Mouse (Mus musculus) pancreas, adult 10 weeks (tissue): ENCODE measurements around the gene Pms2. TPM values are rescaled to one million over a fixed set of nuclear protein-coding genes. Genes with fewer than 3 reads are reported as not detected.

Source experiments
- polyA plus RNA-seq: library from polyadenylated mRNA; stranded (reverse); fragments of 350-450 nt; fragmentation: Illumina TruSeq; extraction: RNeasy Lipid Tissue Mini Kit (QIAGEN cat#74804); gene quantifications from one replicate; pipeline ENCODE4 v1.2.3, GENCODE M21; 2015; ENCODE audit warnings: low read depth, low replicate concordance; ENCODE audit not compliant: insufficient read depth

Pms2 gene
- 1.4 TPM for polyA plus RNA-seq

DNA sequence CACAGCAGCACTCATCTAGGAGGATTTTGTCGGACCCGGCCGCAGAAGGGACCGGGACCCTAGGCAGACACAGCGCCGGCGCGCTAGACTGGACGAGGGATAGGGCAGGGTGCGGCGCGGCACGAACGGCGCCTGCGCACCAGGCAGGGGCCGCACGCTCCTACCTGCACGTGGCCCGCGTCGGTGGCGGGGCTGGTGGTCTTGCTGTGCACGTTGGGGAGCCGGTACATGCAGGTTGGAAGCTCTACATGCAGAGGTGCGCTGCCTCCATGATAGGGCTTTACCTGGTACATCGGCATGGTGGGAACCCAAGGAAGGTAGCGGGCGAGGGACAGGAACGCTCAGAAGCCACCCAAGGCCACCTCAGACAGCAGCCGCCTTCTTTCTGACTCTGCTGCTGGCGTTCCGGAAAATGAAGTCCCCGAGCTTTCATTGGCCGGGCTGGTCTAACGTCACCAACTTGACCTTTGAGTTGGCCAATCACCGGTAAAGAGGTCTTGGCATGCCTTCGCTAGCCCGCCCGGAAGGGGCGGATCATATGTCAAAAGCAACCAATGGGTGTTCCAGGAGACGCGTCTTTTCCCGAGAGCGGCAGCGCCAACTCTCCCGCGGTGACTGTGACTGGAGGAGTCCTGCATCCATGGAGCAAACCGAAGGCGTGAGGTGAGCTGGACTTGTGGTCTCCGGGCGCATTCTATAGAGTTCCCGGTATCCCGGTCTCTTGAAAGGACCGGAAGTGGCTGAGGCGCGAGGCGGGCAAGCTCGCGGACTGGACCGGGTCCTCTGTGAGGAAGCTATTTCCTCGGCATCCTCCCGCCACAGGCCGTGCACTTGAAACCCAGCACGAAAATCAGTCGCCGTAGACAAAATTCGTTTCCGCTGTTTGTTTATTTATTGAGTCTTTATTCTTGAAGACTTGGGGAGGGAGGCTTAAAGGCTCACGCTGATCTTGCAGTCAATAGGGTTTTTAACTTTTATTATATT lies at the start of gene Pms2, which contains the start of gene Aimp2:
Pms2 (plus strand) TSS at position 548 of the 984 bp plus-strand sequence.
Aimp2 (minus strand) TSS at position 431 of the 984 bp plus-strand sequence.

DNA sequence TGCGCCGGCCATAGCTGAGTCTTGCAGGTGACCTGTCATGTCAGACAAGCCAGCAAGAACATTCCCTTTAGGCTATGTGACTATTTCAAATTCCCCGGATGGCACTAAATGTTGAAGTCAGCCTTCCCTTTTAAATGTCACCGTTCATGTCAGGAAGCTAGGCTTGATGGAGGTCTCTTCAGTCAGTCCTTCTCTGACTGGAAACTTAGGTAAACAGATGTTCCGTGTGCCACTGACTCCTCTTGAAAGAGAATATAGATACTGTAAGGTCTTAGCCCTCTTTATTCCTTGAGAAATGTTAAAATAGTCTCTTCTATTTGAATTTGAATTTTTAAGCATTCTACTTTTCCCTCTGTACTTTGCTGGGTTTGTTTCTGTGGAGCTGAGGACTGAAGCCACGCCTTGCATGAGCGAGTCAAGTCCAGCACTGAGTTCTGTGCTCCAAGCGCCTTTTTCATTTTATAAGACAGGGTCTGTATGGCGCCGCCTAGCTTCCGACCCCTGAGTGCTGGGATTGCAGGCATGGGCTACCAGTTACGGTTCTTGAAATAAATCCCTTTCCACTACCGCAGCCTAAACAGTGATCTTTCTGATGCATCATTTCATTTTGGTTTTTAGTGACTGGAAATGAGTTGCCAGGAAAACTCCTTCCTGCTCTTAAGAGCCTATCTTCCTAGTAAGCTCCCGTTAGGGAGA lies 12.0 kb upstream of the Pms2 start, which contains the start of gene Ankrd61:
Ankrd61 (minus strand) TSS at position 51 of the 696 bp plus-strand sequence.

DNA sequence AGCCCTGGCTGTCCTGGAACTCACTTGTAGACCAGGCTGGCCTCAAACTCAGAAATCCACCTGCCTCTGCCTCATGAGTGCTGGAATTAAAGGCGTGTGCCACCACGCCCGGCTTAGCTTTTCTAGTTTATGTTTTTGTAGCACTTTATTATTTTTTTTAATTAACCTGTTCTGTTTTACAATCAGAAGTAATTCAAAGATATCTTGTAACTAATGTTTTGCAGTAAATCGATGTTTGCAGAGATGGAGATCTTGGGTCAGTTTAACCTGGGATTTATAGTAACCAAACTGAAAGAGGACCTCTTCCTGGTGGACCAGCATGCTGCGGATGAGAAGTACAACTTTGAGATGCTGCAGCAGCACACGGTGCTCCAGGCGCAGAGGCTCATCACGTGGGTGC lies 18.1 kb downstream of the Pms2 start, which contains the start of gene Gm42421:
Gm42421 (plus strand) TSS at position 301 of the 400 bp plus-strand sequence.

DNA sequence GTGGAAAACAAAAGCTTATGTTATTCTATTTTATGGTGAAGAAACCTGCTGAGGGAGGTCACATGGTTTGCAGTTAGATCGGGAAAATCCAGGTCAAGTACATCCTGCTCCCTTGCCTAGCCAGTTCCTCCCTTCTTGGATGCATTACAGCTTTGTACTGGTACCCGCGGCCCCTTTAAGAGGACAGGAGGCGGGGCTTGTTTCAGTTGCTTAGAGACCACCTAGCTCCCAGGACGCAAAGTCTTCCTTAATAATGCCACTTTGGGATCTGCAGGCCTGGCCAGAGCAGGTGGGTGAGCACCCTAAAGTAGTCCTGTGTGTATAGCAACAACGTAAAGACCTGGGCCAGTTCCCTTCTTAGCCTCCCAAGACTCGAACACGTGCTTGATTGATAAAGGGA lies 23.1 kb downstream of the Pms2 start, which contains the start of gene Rsph10b:
Rsph10b (plus strand) TSS at position 205 of the 400 bp plus-strand sequence.

Other genes with a start within 250 kb of the Pms2 start
- 2.9 TPM for gene Usp42, start 177.7 kb upstream of the Pms2 start, polyA plus RNA-seq
- 5.2 TPM for gene Eif2ak1, start 92.2 kb upstream of the Pms2 start, polyA plus RNA-seq
- gene Ankrd61, start 12.3 kb upstream of the Pms2 start, polyA plus RNA-seq: not detected
- 16.3 TPM for gene Aimp2, start 117 bp upstream of the Pms2 start, polyA plus RNA-seq
- not detected for gene Gm42421, start 18.2 kb downstream of the Pms2 start, polyA plus RNA-seq
- 0.85 TPM for gene Rsph10b, start 23.1 kb downstream of the Pms2 start, polyA plus RNA-seq
- gene Ccz1, start 104.9 kb downstream of the Pms2 start, polyA plus RNA-seq: 13.2 TPM
- gene Ocm, start 116.7 kb downstream of the Pms2 start, polyA plus RNA-seq: not detected
- 4.6 TPM for gene Lmtk2, start 190.5 kb downstream of the Pms2 start, polyA plus RNA-seq